Mouse (Mus musculus): ENCODE results near the gene A130010J15Rik. TPM values are rescaled to one million over a fixed set of nuclear protein-coding genes. Genes with fewer than 3 reads are reported as not detected.

The A130010J15Rik gene
- total and polyA plus RNA-seq, 3 experiments: 9.1 to 22.4 (median 18.6) TPM

- TF ChIP-seq HCFC1 (IDR thresholded peaks at IDR 0.05; ENCODE audit: low read depth, low read length) (no peak), RCOR1 (conservative IDR thresholded peaks at IDR 0.05; ENCODE audit: low read depth, low read length) (no peak), RAD21 (IDR thresholded peaks at IDR 0.05; ENCODE audit: low read depth, low read length) (no peak), ETS1 (conservative IDR thresholded peaks at IDR 0.05; ENCODE audit: low read depth, low read length) (no peak), IRF4 (IDR thresholded peaks at IDR 0.05; ENCODE audit: low read depth, low read length) (no peak), ZNF384 (IDR thresholded peaks at IDR 0.05; ENCODE audit: low read depth, low read length) (no peak), MYC (IDR thresholded peaks at IDR 0.05; ENCODE audit: low read depth, low read length) (no peak), E2F4 (IDR thresholded peaks at IDR 0.05; ENCODE audit: insufficient replicate concordance, low read depth, low read length) (no peak), POLR2A (IDR thresholded peaks at IDR 0.05; ENCODE audit: low read depth, low read length) (no peak), MEF2A (IDR thresholded peaks at IDR 0.05; ENCODE audit: borderline replicate concordance, low read depth, low read length) (no peak), JUND (conservative IDR thresholded peaks at IDR 0.05; ENCODE audit: low read depth, low read length) (no peak), SIN3A (IDR thresholded peaks at IDR 0.05; ENCODE audit: low read length) (no peak), TCF12 (IDR thresholded peaks at IDR 0.05; ENCODE audit: low read depth, low read length) (no peak), NELFE (IDR thresholded peaks at IDR 0.05; ENCODE audit: low read depth, low read length) (no peak), ZKSCAN1 (IDR thresholded peaks at IDR 0.05; ENCODE audit: borderline replicate concordance, low read depth, low read length) (no peak), EP300 (IDR thresholded peaks at IDR 0.05; ENCODE audit: low read length) (no peak), ZMIZ1 (IDR thresholded peaks at IDR 0.05; ENCODE audit: low read depth, low read length) (no peak)
- Histone ChIP-seq H3K79me2 (replicated peaks; ENCODE audit: control insufficient read depth, extremely low read depth, insufficient read depth, poor library complexity, severe bottlenecking) (peaks cover 31% of the 10 kb centered on the region), H3K27ac (ENCODE audit: insufficient read depth, low read depth) (no peak overlapping the region), H3K4me3 (replicated peaks in 1 of 3; ENCODE audit: low read depth in 2 of 3, low read length in 2 of 3, poor library complexity in 1 of 3) (no peak overlapping the region), H3K9me3 (replicated peaks; ENCODE audit: low read length) (no peaks in the 10 kb centered on the region), H3K4me1 (ENCODE audit: control insufficient read depth in 1 of 2, insufficient read depth in 2 of 2) (peaks cover 7 to 26% of the 10 kb centered on the region in 2 experiments), H3K9ac (ENCODE audit: insufficient read depth, low read depth) (no peak overlapping the region), H3K4me2 (ENCODE audit: insufficient read depth, low read depth, poor library complexity, severe bottlenecking) (no peak overlapping the region), H3K36me3 (replicated peaks in 1 of 2; ENCODE audit: control insufficient read depth in 1 of 2, insufficient read depth in 1 of 2, low read length in 1 of 2) (peaks cover 15 to 19% of the 10 kb centered on the region in 2 experiments), H3K27me3 (replicated peaks) (no peaks in the 10 kb centered on the region)
- DNase-seq (ENCODE audit: extremely low read depth): no peak
- in situ Hi-C loops (cut with MboI; ENCODE audit: low pct_ligation_motif_present, low pct_unique_long_range_greater_than_20kb, low sequenced_read_pairs): no loop called here
- dilution Hi-C loops (cut with MboI; ENCODE audit: extremely low pct_ligation_motif_present, extremely low pct_unique_long_range_greater_than_20kb, low sequenced_read_pairs): no loop called here
Measured at GRCm38 (mm10) chr1:193131311-193131948, 36.4 kb upstream of the A130010J15Rik start.

GRCm38 (mm10) chr1:193132385-193132784, 35.5 kb upstream of the A130010J15Rik start:
- H3K9ac ChIP-seq (ENCODE audit: insufficient read depth, low read depth): no peak overlapping the region
- TF ChIP-seq E2F4 (IDR thresholded peaks at IDR 0.05; ENCODE audit: insufficient replicate concordance, low read depth, low read length): no peak
- no peak for TF ChIP-seq MXI1 (IDR thresholded peaks at IDR 0.05; ENCODE audit: low read depth, low read length)
- peak; percentile 61 for TF ChIP-seq HCFC1 (IDR thresholded peaks at IDR 0.05; ENCODE audit: low read depth, low read length)
- TF ChIP-seq JUN (IDR thresholded peaks at IDR 0.05; ENCODE audit: insufficient read depth, low read depth, low read length): no peak
- no peak for TF ChIP-seq TBP (conservative IDR thresholded peaks at IDR 0.05; ENCODE audit: low read depth, low read length)
- TF ChIP-seq IRF4 (IDR thresholded peaks at IDR 0.05; ENCODE audit: low read depth, low read length): no peak
- no peak for TF ChIP-seq ZNF384 (IDR thresholded peaks at IDR 0.05; ENCODE audit: low read depth, low read length)
- no peak for TF ChIP-seq JUND (conservative IDR thresholded peaks at IDR 0.05; ENCODE audit: low read depth, low read length)
- TF ChIP-seq ETS1 (conservative IDR thresholded peaks at IDR 0.05; ENCODE audit: low read depth, low read length): no peak
- TF ChIP-seq ZKSCAN1 (IDR thresholded peaks at IDR 0.05; ENCODE audit: borderline replicate concordance, low read depth, low read length): no peak
- no peak for TF ChIP-seq RCOR1 (conservative IDR thresholded peaks at IDR 0.05; ENCODE audit: low read depth, low read length)
- no peak for TF ChIP-seq USF2 (conservative IDR thresholded peaks at IDR 0.05; ENCODE audit: low read depth, low read length)
- TF ChIP-seq KAT2A (IDR thresholded peaks at IDR 0.05; ENCODE audit: insufficient replicate concordance, low read length): no peak
- TF ChIP-seq RAD21 (IDR thresholded peaks at IDR 0.05; ENCODE audit: low read depth, low read length): no peak
- TF ChIP-seq MYC (IDR thresholded peaks at IDR 0.05; ENCODE audit: low read depth, low read length): 0 out of 2 replicates have a peak, but pooled peaks have one; percentile 25
- no peak overlapping the region for H3K27ac ChIP-seq (ENCODE audit: insufficient read depth, low read depth)
- no peak for DNase-seq (ENCODE audit: extremely low read depth)
- H3K4me3 ChIP-seq (replicated peaks in 1 of 3; ENCODE audit: low read depth in 2 of 3, low read length in 2 of 3, poor library complexity in 1 of 3): no peak overlapping the region
- H3K9me3 ChIP-seq (replicated peaks; ENCODE audit: low read length): no peaks in the 10 kb centered on the region
- peaks cover 11 to 26% of the 10 kb centered on the region in 2 experiments for H3K4me1 ChIP-seq (ENCODE audit: control insufficient read depth in 1 of 2, insufficient read depth in 2 of 2)
- peaks cover 8 to 9% of the 10 kb centered on the region in 2 experiments for H3K36me3 ChIP-seq (replicated peaks in 1 of 2; ENCODE audit: control insufficient read depth in 1 of 2, insufficient read depth in 1 of 2, low read length in 1 of 2)
- in situ Hi-C loops (cut with MboI; ENCODE audit: low pct_ligation_motif_present, low pct_unique_long_range_greater_than_20kb, low sequenced_read_pairs) (no loop called here), dilution Hi-C loops (cut with MboI; ENCODE audit: extremely low pct_ligation_motif_present, extremely low pct_unique_long_range_greater_than_20kb, low sequenced_read_pairs) (no loop called here)
- peaks cover 23% of the 10 kb centered on the region for H3K79me2 ChIP-seq (replicated peaks; ENCODE audit: control insufficient read depth, extremely low read depth, insufficient read depth, poor library complexity, severe bottlenecking)
- H3K27me3 ChIP-seq (replicated peaks): no peaks in the 10 kb centered on the region
- no peak overlapping the region for H3K4me2 ChIP-seq (ENCODE audit: insufficient read depth, low read depth, poor library complexity, severe bottlenecking)

Measured in CH12.LX (cell line).